Mouse (Mus musculus) embryonic facial prominence, embryonic 11.5 days (tissue): ENCODE results near the gene Ddx50. TPM values are rescaled to one million over a fixed set of nuclear protein-coding genes. Genes with fewer than 3 reads are reported as not detected.

Source experiments
- ATAC-seq: fragments of 200-750 bp; cut with Nextera tagmentation; replicated peaks from 2 replicates; pipeline ENCODE4 v1.8.0; 2017; ENCODE audit warnings: low read depth; ENCODE audit not compliant: insufficient number of reproducible peaks, low FRiP score, low TSS enrichment
- DNase-seq: peaks from one replicate; pipeline ENCODE4 v3.0.0-alpha.2; 2015; ENCODE audit warnings: low spot score
- H3K27ac ChIP-seq: fragments of 300-500 bp; sonication (generic); replicated peaks from 2 replicates; pipeline ENCODE4 v1.5.1; 2014; ENCODE audit warnings: mild to moderate bottlenecking, low read depth, low read length, control low read depth
- H3K27me3 ChIP-seq: fragments of 300-500 bp; sonication (generic); 2 replicates; pipeline ENCODE4 v1.6.1; 2014; ENCODE audit warnings: mild to moderate bottlenecking, low read length, moderate library complexity, mixed read lengths; ENCODE audit not compliant: control insufficient read depth, insufficient read depth
- H3K36me3 ChIP-seq: fragments of 300-500 bp; sonication (generic); replicated peaks from 2 replicates; pipeline ENCODE4 v1.6.1; 2014; ENCODE audit warnings: low read depth, mild to moderate bottlenecking, low read length, moderate library complexity, mixed read lengths; ENCODE audit not compliant: control insufficient read depth, insufficient read depth
- H3K4me1 ChIP-seq: fragments of 300-500 bp; sonication (generic); 2 replicates; pipeline ENCODE4 v1.6.1; 2014; ENCODE audit warnings: low read length, mixed read lengths; ENCODE audit not compliant: control insufficient read depth, insufficient read depth
- H3K4me2 ChIP-seq: fragments of 300-500 bp; sonication (generic); 2 replicates; pipeline ENCODE4 v1.6.1; 2014; ENCODE audit warnings: low read depth, mild to moderate bottlenecking, control low read depth, low read length, moderate library complexity
- H3K4me3 ChIP-seq: fragments of 300-500 bp; sonication (generic); 2 replicates; pipeline ENCODE4 v1.5.1; 2014; ENCODE audit warnings: low read depth, low read length, control low read depth
- H3K9ac ChIP-seq: fragments of 300-500 bp; sonication (generic); replicated peaks from 2 replicates; pipeline ENCODE4 v1.6.1; 2014; ENCODE audit warnings: mild to moderate bottlenecking, control low read depth, low read length
- H3K9me3 ChIP-seq: fragments of 300-500 bp; sonication (generic); replicated peaks from 2 replicates; pipeline ENCODE4 v1.6.1; 2016; ENCODE audit warnings: mild to moderate bottlenecking, low read length, inconsistent platforms, mixed read lengths; ENCODE audit not compliant: control insufficient read depth
- WGBS: fragments of 180-500 bp; shearing (Covaris S2); extraction: QIAGEN DNeasy Blood & Tissue Kit; methylation state at CpG from one replicate; pipeline ENCODE4 v1.1.7; 2014; 5-methylcytosine and 5-hydroxymethylcytosine counted together
- polyA plus RNA-seq: library from polyadenylated mRNA; unstranded; fragments of >200 nt; fragmentation: Nextera tagmentation; extraction: Ambion mirVana; gene quantifications from 2 replicates; pipeline ENCODE4 v1.2.1, GENCODE M21; 2014

The Ddx50 gene
- polyA plus RNA-seq, 1 experiment from 2014 or later, result 187 TPM

- H3K4me2 ChIP-seq, result no peak overlapping the region
- no peaks in the 10 kb centered on the region for H3K4me1 ChIP-seq
- no peaks in the 10 kb centered on the region for H3K9me3 ChIP-seq
- no peak overlapping the region for H3K27ac ChIP-seq
- H3K36me3 ChIP-seq, result no peaks in the 10 kb centered on the region
- H3K27me3 ChIP-seq, result no peaks in the 10 kb centered on the region
- ATAC-seq (no peak), DNase-seq (no peak)
- H3K9ac ChIP-seq, result no peak overlapping the region
- WGBS, result 95% methylated on average over 2 of the region's 2 CpGs
- no peak overlapping the region for H3K4me3 ChIP-seq
Observed at GRCm38 (mm10) chr10:62672359-62672758, 21.3 kb upstream of the Ddx50 start.

- Histone ChIP-seq H3K4me3 (no peak overlapping the region), H3K27me3 (no peaks in the 10 kb centered on the region), H3K9me3 (no peaks in the 10 kb centered on the region), H3K27ac (no peak overlapping the region), H3K9ac (no peak overlapping the region), H3K4me2 (no peak overlapping the region), H3K36me3 (no peaks in the 10 kb centered on the region), H3K4me1 (no peaks in the 10 kb centered on the region)
- no peak for DNase-seq
- ATAC-seq, result no peak
- 82% methylated on average over 14 of the region's 14 CpGs for WGBS
Observed at GRCm38 (mm10) chr10:62669245-62669644, 18.2 kb upstream of the Ddx50 start.

GRCm38 (mm10) chr10:62668463-62668862, 17.4 kb upstream of the Ddx50 start:
- no peak overlapping the region for H3K9ac ChIP-seq
- WGBS, result 74% methylated on average over 2 of the region's 2 CpGs
- no peak overlapping the region for H3K4me2 ChIP-seq
- H3K36me3 ChIP-seq, result no peaks in the 10 kb centered on the region
- H3K4me1 ChIP-seq, result no peaks in the 10 kb centered on the region
- no peak overlapping the region for H3K4me3 ChIP-seq
- no peaks in the 10 kb centered on the region for H3K9me3 ChIP-seq
- H3K27ac ChIP-seq, result no peak overlapping the region
- H3K27me3 ChIP-seq, result no peaks in the 10 kb centered on the region
- no peak for DNase-seq
- no peak for ATAC-seq

GRCm38 (mm10) chr10:62668043-62668442, 17.0 kb upstream of the Ddx50 start:
- Histone ChIP-seq H3K4me2 (no peak overlapping the region), H3K27ac (no peak overlapping the region), H3K4me3 (no peak overlapping the region), H3K4me1 (no peaks in the 10 kb centered on the region), H3K9ac (no peak overlapping the region), H3K9me3 (no peaks in the 10 kb centered on the region), H3K27me3 (no peaks in the 10 kb centered on the region), H3K36me3 (no peaks in the 10 kb centered on the region)
- 81% methylated on average over 5 of the region's 5 CpGs for WGBS
- DNase-seq (no peak), ATAC-seq (no peak)

GRCm38 (mm10) chr10:62664963-62665590, 14.1 kb upstream of the Ddx50 start:
- no peak overlapping the region for H3K27ac ChIP-seq
- H3K9ac ChIP-seq, result no peak overlapping the region
- H3K36me3 ChIP-seq, result no peaks in the 10 kb centered on the region
- no peaks in the 10 kb centered on the region for H3K4me1 ChIP-seq
- ATAC-seq (no peak), DNase-seq (no peak)
- H3K4me3 ChIP-seq, result no peak overlapping the region
- no peaks in the 10 kb centered on the region for H3K27me3 ChIP-seq
- H3K4me2 ChIP-seq, result no peak overlapping the region; the same call in 1 of the 2 replicates
- H3K9me3 ChIP-seq, result no peaks in the 10 kb centered on the region
- WGBS, result 64% methylated on average over 27 of the region's 27 CpGs

- WGBS, result 83% methylated on average over 10 of the region's 10 CpGs
- no peak for ATAC-seq
- no peaks in the 10 kb centered on the region for H3K9me3 ChIP-seq
Observed at GRCm38 (mm10) chr10:62664171-62664570, 13.2 kb upstream of the Ddx50 start.

GRCm38 (mm10) chr10:62656711-62657110, 5.7 kb upstream of the Ddx50 start:
- no peak overlapping the region for H3K4me3 ChIP-seq
- no peaks in the 10 kb centered on the region for H3K4me1 ChIP-seq
- H3K27ac ChIP-seq, result no peak overlapping the region
- WGBS, result 76% methylated on average over 7 of the region's 7 CpGs
- H3K9me3 ChIP-seq, result no peaks in the 10 kb centered on the region
- H3K9ac ChIP-seq, result no peak overlapping the region
- no peak overlapping the region for H3K4me2 ChIP-seq
- ATAC-seq (no peak), DNase-seq (no peak)
- H3K36me3 ChIP-seq, result no peaks in the 10 kb centered on the region
- H3K27me3 ChIP-seq, result no peaks in the 10 kb centered on the region

More at GRCm38 (mm10) chr10:62664171-62664570, 13.2 kb upstream of the Ddx50 start:
- Histone ChIP-seq H3K4me1 (no peaks in the 10 kb centered on the region), H3K9ac (no peak overlapping the region), H3K4me2 (no peak overlapping the region), H3K36me3 (no peaks in the 10 kb centered on the region), H3K27me3 (no peaks in the 10 kb centered on the region), H3K27ac (no peak overlapping the region), H3K4me3 (no peak overlapping the region)
- no peak for DNase-seq

GRCm38 (mm10) chr10:62651961-62652360, 943 bp upstream of the Ddx50 start:
- ATAC-seq, result no peak
- peak overlapping the region; percentile 67 for H3K9ac ChIP-seq
- DNase-seq, result peak; percentile 5
- peak overlapping the region; percentile 88 for H3K27ac ChIP-seq
- no peaks in the 10 kb centered on the region for H3K9me3 ChIP-seq
- peak overlapping the region; percentile 29 for H3K4me2 ChIP-seq
- peak overlapping the region; percentile 92 for H3K4me3 ChIP-seq
- WGBS, result 21% methylated on average over 3 of the region's 3 CpGs
- no peaks in the 10 kb centered on the region for H3K4me1 ChIP-seq
- H3K27me3 ChIP-seq, result no peaks in the 10 kb centered on the region
- no peaks in the 10 kb centered on the region for H3K36me3 ChIP-seq
